Mouse (Mus musculus): ENCODE measurements around the gene Slc25a19.

The Slc25a19 gene

GRCm38 (mm10) chr11:115600743-115601142 is 27.4 kb downstream of the Slc25a19 start:
- in situ Hi-C loops (cut with MboI; ENCODE audit: low sequenced_read_pairs) = no loop called here

- in situ Hi-C loops (cut with MboI; ENCODE audit: low sequenced_read_pairs) = no loop called here
Observed at GRCm38 (mm10) chr11:115599722-115600121, 28.4 kb downstream of the Slc25a19 start.

GRCm38 (mm10) chr11:115598309-115598708 is 29.8 kb downstream of the Slc25a19 start:
- in situ Hi-C loops (cut with MboI; ENCODE audit: low sequenced_read_pairs) = no loop called here

GRCm38 (mm10) chr11:115595209-115595608 is 32.9 kb downstream of the Slc25a19 start:
- in situ Hi-C loops (cut with MboI; ENCODE audit: low sequenced_read_pairs) = no loop called here

GRCm38 (mm10) chr11:115590526-115591075 is 37.5 kb downstream of the Slc25a19 start:
- in situ Hi-C loops (cut with MboI; ENCODE audit: low sequenced_read_pairs) = no loop called here

GRCm38 (mm10) chr11:115587984-115588383 is 40.1 kb downstream of the Slc25a19 start:
- in situ Hi-C loops (cut with MboI; ENCODE audit: low sequenced_read_pairs) = no loop called here

- in situ Hi-C loops (cut with MboI; ENCODE audit: low sequenced_read_pairs) = no loop called here
Observed at GRCm38 (mm10) chr11:115586403-115586802, 41.7 kb downstream of the Slc25a19 start.

GRCm38 (mm10) chr11:115585573-115586100 is 42.5 kb downstream of the Slc25a19 start:
- in situ Hi-C loops (cut with MboI; ENCODE audit: low sequenced_read_pairs) = no loop called here

GRCm38 (mm10) chr11:115584376-115585073 is 43.6 kb downstream of the Slc25a19 start:
- in situ Hi-C loops (cut with MboI; ENCODE audit: low sequenced_read_pairs) = no loop called here

GRCm38 (mm10) chr11:115582913-115583606 is 45.0 kb downstream of the Slc25a19 start:
- in situ Hi-C loops (cut with MboI; ENCODE audit: low sequenced_read_pairs) = no loop called here

GRCm38 (mm10) chr11:115579080-115579479 is 49.0 kb downstream of the Slc25a19 start:
- in situ Hi-C loops (cut with MboI; ENCODE audit: low sequenced_read_pairs) = no loop called here

- in situ Hi-C loops (cut with MboI; ENCODE audit: low sequenced_read_pairs) = no loop called here
Observed at GRCm38 (mm10) chr11:115564961-115565360, 63.1 kb downstream of the Slc25a19 start.

Measured in CH12F3 (cell line).